Mouse (Mus musculus) left cerebral cortex, adult 18-20 months (tissue): ENCODE results near the gene Slc39a9. TPM values are rescaled to one million over a fixed set of nuclear protein-coding genes. Genes with fewer than 3 reads are reported as not detected.

Experiments used
- DNase-seq, 2 experiments: peaks; one replicate each; pipeline ENCODE4 v3.0.0; 2021 to 2022; ENCODE audit warnings: low spot score in 2 of 2, mixed read lengths in 1 of 2
- total RNA-seq, 2 experiments: library from RNA; stranded (reverse); gene quantifications; 2 replicates each; pipeline ENCODE4 v1.2.3; 2021

Gene Slc39a9
- total RNA-seq, 2 experiments from 2014 or later: 40.6 to 41.3 TPM

GRCm38 (mm10) chr12:80646377-80646776 lies 2.7 kb downstream of the Slc39a9 start:
- DNase-seq: no peak

DNA sequence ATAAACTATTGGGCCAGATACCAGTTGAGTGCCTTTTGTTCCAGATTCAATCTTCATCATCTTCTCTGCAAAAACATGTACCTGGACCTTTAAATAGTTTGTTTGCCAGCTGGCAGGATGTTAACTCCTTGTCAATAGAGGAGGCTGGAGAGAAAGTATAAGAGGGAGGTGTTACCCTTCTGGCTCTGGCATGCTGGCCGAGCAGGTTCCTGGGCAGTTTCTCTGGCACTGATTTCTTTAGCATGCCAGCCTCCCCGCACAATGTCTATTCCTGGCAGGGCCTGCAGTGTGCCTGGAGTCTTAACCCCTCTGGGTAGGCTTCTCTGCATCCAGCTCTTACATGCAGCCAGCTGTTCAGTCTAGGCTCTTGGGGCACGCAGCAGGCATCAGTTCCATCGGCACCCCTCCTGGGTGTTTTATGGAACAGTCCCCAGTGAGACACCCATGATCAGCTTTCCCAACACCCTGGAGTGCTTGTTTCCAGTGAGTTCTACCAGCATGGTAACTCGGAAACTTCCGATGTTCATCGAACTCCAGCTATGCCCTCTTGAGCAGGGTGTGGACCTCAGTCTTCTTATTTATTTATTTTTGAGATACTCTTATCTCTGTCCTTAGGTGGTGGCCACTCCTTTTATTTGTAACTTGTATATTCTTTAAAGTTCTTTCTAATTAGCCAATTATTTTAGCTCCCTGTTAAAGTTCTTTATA lies 10.4 kb downstream of the Slc39a9 start:
- no peak for DNase-seq

DNA sequence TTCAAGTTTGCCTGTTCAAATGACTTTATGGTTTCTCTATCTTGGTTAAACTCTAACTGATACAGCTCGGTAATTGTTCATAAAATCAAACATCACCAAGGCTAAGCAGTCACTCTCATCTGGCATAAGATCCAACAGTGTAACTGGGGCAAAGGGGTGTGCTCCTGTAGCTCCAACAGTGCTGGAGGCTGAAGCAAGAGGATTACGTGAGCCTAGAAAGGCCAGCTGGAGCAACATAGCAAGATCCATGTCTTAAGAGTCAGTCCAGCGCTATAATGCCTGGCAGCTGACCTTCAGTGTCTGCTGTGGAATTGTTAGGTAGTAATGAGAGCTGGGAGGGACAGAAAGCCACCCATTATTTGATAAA lies 11.0 kb downstream of the Slc39a9 start:
- no peak for DNase-seq

DNA sequence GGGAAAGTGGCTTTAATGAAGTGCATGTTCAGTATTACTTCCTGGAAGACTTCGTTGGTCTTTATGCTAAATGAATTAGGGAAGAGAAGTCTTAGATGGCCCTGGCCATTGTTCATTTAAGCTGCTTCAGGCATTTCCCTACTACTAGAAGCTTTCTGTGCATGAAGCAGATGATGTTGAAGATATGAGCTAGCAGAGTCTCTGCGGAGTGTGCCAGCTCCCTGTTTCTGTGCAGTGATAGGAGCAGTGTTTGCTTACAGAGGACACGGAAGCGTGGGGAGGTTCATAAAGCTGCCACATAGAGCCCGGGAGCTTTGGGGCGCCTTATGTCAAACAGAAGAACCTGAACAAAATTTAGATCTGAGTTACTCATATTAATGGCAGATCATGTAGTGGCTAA lies 15.0 kb downstream of the Slc39a9 start:
- DNase-seq: no peak

DNA sequence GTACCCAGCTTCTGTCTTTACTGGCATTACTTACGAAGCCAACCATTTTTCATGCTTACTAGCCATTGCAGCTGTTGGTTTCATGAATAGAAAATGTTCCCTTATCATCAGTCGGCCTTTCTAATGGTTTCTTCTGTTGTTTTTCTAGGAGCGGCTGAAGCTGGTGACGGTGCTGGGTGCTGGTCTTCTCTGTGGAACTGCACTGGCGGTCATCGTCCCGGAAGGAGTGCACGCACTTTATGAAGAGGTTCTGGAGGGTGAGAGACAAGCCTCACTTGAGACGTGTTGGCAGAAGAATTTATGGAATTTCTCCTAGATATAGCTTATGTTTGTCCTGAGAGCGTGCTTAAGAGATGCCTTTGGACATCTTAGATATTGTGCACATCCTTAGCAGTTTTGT lies 18.6 kb downstream of the Slc39a9 start:
- no peak for DNase-seq

DNA sequence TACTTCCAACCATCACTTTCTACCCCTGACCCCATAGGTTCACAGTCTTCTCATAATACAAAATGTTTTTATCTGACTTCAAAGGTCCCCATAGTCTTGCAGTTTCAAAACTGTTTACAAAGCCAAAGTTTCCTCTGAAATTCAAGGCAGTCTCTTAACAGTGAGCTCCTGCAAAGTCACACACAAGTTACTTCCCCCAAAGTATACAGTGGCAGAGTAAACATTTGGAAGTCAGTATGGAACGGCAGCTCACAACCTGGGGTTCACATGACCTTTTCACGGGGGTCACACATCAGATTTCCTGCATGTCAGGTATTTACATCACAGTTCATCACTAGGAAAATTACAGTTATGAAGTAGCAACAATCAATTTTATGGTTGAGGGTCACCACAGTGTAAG lies 20.3 kb downstream of the Slc39a9 start:
- no peak for DNase-seq

DNA sequence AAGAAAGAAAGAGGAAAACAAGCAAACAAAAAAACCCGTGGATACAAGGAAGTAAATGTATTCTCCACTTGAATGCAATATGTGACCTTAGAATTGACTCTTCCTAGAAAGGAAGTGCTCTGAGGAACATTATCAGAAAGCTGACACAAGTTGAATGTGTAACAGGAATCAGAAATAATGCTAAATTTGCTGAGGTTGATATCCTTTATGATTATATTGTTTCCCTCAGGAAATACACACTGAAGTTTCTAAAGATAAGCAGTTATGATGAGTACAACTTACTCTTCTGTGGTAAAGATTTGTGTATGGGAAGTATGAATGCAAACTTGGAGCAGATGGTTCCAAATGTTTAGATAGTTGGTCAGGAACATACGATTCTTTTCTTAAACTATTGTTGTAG lies 24.7 kb downstream of the Slc39a9 start:
- no peak for DNase-seq

- DNase-seq: peak; percentile 49 to 66
These were observed 29.5 kb downstream of the Slc39a9 start for GRCm38 (mm10) chr12:80673170-80673569.

GRCm38 (mm10) chr12:80681340-80681739 lies 37.7 kb downstream of the Slc39a9 start:
- peak; percentile 18 to 35 for DNase-seq

DNA sequence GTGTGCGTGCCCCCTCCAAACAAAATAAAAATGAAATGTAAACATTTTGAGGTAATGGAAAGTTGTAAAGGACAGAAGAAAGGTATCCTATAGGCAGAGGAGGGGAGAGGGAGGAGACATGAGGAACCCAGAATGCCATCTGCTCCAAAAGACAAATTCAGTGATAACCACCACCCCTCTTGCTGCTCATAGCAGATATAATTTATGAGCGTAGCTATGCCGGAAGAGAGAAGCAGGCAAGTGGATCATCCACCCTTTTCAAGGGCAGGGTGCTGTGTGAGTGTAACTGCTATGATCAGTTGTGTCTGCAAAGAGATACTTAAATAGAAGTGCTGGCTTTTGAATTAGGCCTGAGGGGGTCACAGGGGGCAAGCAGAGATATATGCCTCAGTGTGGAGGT lies 39.9 kb downstream of the Slc39a9 start:
- DNase-seq: no peak

- no peak for DNase-seq
These were observed 40.6 kb downstream of the Slc39a9 start for GRCm38 (mm10) chr12:80684316-80684715.

- DNase-seq: no peak
These were observed 44.1 kb downstream of the Slc39a9 start for GRCm38 (mm10) chr12:80687788-80688211.

GRCm38 (mm10) chr12:80689696-80690095 lies 46.0 kb downstream of the Slc39a9 start:
- no peak for DNase-seq

DNA sequence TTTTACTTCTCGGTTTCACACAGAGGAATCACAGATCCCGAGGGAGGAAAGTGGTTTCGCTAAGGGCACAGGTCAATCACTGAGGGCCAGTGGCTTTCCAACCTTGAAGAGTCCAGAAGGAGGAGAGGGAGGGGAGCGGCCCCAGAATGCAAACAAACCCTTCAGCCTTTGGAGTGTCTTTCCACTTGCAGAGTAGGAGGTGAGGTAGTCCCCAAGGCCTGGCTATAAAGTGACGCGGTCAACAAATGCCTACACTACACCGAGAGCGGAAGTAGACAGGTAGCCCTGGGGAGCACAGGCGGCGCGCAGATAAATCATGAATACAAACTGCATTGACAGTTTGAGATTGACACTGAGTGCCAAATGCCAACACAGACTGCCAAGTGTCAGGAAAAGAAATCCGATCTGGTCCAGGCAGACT lies 48.0 kb downstream of the Slc39a9 start:
- DNase-seq: no peak

- DNase-seq: peak in 1 of 2 experiments; percentile 22
These were observed 48.7 kb downstream of the Slc39a9 start, which contains the start of gene Plekhd1 for GRCm38 (mm10) chr12:80692269-80692972. Plekhd1 (plus strand) TSS chr12:80692591.

DNA sequence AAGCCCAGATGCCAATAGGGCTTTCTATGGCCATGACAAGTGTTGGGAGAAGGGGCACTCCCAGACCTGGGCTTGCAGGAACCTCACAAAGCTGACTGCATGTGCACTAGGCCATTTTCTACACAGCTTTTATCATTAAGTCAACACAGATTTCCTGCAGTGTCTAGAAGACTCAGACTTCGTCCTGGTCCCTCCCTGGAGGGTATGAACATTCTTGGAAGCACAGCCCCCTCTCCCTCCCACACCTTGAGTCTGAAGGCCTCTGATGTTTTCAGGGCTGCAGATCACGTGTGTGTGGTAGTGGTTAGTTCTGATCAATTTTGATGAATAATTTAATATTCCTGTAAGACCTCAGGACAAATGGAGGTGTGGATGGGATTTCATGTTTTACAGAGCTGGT lies 50.0 kb downstream of the Slc39a9 start:
- no peak for DNase-seq

DNA sequence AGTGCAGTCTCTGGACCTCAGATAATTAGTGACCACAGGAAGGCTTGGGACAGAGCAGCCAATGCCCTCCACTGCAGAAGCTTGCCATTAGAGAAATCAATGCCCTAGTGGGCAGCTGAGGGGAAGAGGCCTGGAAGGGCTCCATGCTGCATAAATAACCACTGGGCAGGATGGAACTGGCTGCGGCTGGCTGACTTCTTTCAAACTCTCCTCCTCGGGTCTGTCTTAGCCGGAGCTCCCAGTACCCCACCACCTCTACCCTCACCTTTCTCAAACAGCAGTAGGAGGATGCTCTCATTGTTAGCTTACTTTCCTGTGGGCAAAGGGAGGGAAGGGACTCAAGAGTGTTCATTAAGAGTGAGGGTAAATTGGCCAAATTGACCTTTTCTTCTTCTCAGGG lies 51.3 kb downstream of the Slc39a9 start:
- DNase-seq: no peak

DNA sequence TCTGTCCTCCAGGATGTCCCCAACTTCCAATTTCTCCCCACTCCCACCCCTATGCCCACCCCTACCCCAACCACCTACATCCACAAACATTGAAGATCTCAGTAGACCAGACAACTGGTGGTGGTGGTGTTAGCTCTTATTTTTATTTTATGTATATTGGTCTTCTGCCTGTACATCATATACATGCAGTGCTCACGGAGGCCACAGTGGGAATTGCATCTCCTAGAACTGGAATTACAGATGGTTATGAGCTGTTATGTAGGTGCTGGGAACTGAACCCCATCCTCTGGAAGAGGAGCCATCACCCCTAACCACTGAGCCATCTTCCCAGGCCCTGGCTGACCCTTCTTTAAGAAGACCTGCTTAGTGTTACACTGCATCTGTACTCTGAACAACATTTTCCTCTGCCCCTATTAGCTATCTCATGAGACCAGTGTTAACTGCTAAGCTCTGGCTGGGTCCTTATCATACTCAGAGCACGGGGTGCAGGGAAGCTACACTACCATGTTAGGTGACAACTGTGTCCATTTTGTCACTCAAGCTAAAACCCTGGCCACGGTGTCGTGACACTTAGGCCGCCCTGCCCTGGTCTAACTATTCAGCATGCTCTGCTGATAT lies 55.0 kb downstream of the Slc39a9 start:
- no peak for DNase-seq

GRCm38 (mm10) chr12:80699144-80699531 lies 55.5 kb downstream of the Slc39a9 start:
- DNase-seq: no peak

DNA sequence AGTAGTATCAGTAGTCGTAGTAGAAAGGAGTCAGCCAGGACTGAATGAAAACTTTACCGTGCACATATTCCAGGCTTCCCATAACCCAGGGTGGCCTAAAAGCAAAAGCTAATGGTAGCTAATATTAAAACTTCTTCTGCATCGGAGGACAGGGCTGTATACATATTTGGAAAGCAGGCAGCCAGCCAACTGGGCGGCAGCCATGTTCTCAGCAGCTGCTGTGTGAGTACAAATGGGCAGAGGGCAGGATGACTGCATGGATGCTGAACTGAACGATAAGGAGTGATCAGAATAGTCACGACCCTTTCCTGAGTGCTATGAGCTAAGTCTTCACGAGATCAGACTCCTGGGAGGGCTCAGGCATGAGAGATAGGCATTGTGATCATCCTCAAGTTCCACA lies 57.6 kb downstream of the Slc39a9 start:
- no peak for DNase-seq

DNA sequence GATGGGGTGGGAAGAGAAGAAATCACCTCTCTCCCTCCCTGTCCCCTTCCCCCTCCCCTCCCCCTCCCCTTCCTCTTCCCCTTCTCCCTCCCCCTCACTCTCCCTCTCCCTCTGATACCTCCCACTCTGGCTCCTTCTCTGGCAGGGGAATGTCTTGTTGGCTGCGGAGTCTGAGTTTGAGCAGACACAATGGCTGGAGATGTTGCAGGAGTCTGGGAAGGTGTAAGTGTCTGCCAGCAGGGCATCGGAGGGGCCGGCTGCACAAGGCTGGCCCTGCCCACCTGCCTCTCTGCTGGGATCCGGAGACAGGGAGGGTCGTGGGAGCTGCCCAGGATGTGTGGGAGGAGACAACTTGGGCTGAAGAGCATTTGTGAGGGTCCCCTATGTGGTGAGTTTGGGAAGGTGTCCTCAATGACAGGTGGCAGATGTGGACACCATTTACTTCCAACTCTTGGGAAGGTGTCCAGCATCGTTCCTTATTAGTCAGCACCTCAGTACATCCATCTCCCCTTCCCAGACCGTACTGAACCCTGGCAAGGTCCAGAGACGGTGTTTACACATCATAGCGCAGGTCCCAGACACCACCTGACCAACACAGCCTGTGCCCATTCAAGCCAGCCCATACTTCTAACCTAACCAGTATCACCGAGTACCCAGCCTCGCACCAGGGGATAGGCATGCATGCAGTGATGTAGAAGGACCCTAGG lies 62.7 kb downstream of the Slc39a9 start:
- no peak for DNase-seq
